Mouse (Mus musculus) intestine, embryonic 14.5 days (tissue): Measurements from ENCODE around the gene Folr2. TPM values are rescaled to one million over a fixed set of nuclear protein-coding genes. Genes with fewer than 3 reads are reported as not detected.

Experiments used
- ATAC-seq: fragments of 200-750 bp; cut with Nextera tagmentation; replicated peaks from 2 replicates; pipeline ENCODE4 v1.8.0; 2017; ENCODE audit warnings: low read depth, moderate number of reproducible peaks, moderate TSS enrichment, moderate library complexity; ENCODE audit not compliant: low FRiP score, low TSS enrichment
- DNase-seq: peaks from one replicate; pipeline ENCODE4 v3.0.0-alpha.2; 2018; ENCODE audit warnings: low spot score
- H3K27ac ChIP-seq: fragments of 300-500 bp; sonication (generic); 2 replicates; pipeline ENCODE4 v1.5.1; 2014; ENCODE audit warnings: low read depth, mild to moderate bottlenecking, control low read depth
- H3K27me3 ChIP-seq: fragments of 300-500 bp; sonication (generic); replicated peaks from 2 replicates; pipeline ENCODE4 v1.6.1; 2014; ENCODE audit warnings: low read length, control low read depth; ENCODE audit not compliant: control insufficient read depth, insufficient read depth
- H3K36me3 ChIP-seq: fragments of 300-500 bp; sonication (generic); 2 replicates; pipeline ENCODE4 v1.6.1; 2014; ENCODE audit warnings: low read length, control low read depth; ENCODE audit not compliant: control insufficient read depth, insufficient read depth
- H3K4me1 ChIP-seq: fragments of 300-500 bp; sonication (generic); replicated peaks from 2 replicates; pipeline ENCODE4 v1.6.1; 2014; ENCODE audit warnings: low read length, control low read depth, mixed read lengths; ENCODE audit not compliant: control insufficient read depth, insufficient read depth
- H3K4me2 ChIP-seq: fragments of 300-500 bp; sonication (generic); 2 replicates; pipeline ENCODE4 v1.6.1; 2014; ENCODE audit warnings: low read length
- H3K4me3 ChIP-seq: fragments of 300-500 bp; sonication (generic); 2 replicates; pipeline ENCODE4 v1.5.1; 2014; ENCODE audit warnings: low read depth, low read length, control low read depth, mixed read lengths
- H3K9ac ChIP-seq: fragments of 300-500 bp; sonication (generic); 2 replicates; pipeline ENCODE4 v1.6.1; 2014; ENCODE audit warnings: mild to moderate bottlenecking, low read length
- H3K9me3 ChIP-seq: fragments of 300-500 bp; sonication (generic); 2 replicates; pipeline ENCODE4 v1.6.1; 2016; ENCODE audit warnings: low read length, control low read depth; ENCODE audit not compliant: control insufficient read depth
- WGBS: fragments of 180-500 bp; shearing (Covaris S2); extraction: QIAGEN DNeasy Blood & Tissue Kit; methylation state at CpG from one replicate; pipeline ENCODE4 v1.1.7; 2014; 5-methylcytosine and 5-hydroxymethylcytosine counted together
- polyA plus RNA-seq: library from polyadenylated mRNA; unstranded; fragments of >200 nt; fragmentation: Nextera tagmentation; extraction: Ambion mirVana; gene quantifications from 2 replicates; pipeline ENCODE4 v1.2.1, GENCODE M21; 2014

Gene Folr2
- polyA plus RNA-seq, 1 experiment from 2014 or later = 2.1 TPM

GRCm38 (mm10) chr7:101853816-101854215 is 3.2 kb downstream of the Folr2 start:
- DNase-seq (no peak), ATAC-seq (no peak)
- no peaks in the 10 kb centered on the region for H3K9me3 ChIP-seq

GRCm38 (mm10) chr7:101852846-101853245 is 4.1 kb downstream of the Folr2 start:
- ATAC-seq = no peak
- Histone ChIP-seq H3K36me3 (no peaks in the 10 kb centered on the region), H3K4me3 (no peak overlapping the region), H3K4me2 (no peak overlapping the region), H3K9ac (no peak overlapping the region), H3K9me3 (no peaks in the 10 kb centered on the region), H3K27me3 (no peaks in the 10 kb centered on the region), H3K4me1 (no peaks in the 10 kb centered on the region), H3K27ac (no peak overlapping the region)
- DNase-seq = no peak
- WGBS = 89% methylated on average over 6 of the region's 6 CpGs

More at GRCm38 (mm10) chr7:101853816-101854215, 3.2 kb downstream of the Folr2 start:
- H3K9ac ChIP-seq = no peak overlapping the region
- H3K36me3 ChIP-seq = no peaks in the 10 kb centered on the region
- no peaks in the 10 kb centered on the region for H3K27me3 ChIP-seq
- 58% methylated on average over 2 of the region's 2 CpGs for WGBS
- H3K4me1 ChIP-seq = no peaks in the 10 kb centered on the region
- H3K4me3 ChIP-seq = no peak overlapping the region
- H3K27ac ChIP-seq = no peak overlapping the region
- H3K4me2 ChIP-seq = no peak overlapping the region

GRCm38 (mm10) chr7:101851689-101852088 is 5.3 kb downstream of the Folr2 start:
- Histone ChIP-seq H3K4me3 (no peak overlapping the region), H3K36me3 (no peaks in the 10 kb centered on the region), H3K4me1 (no peaks in the 10 kb centered on the region), H3K27ac (no peak overlapping the region), H3K9ac (no peak overlapping the region), H3K9me3 (no peaks in the 10 kb centered on the region), H3K27me3 (no peaks in the 10 kb centered on the region), H3K4me2 (no peak overlapping the region)
- WGBS = 82% methylated on average over 6 of the region's 6 CpGs
- ATAC-seq (no peak), DNase-seq (no peak)

- no peak overlapping the region for H3K4me3 ChIP-seq
- H3K9me3 ChIP-seq = no peaks in the 10 kb centered on the region
- H3K27me3 ChIP-seq = no peaks in the 10 kb centered on the region
- H3K27ac ChIP-seq = no peak overlapping the region
- WGBS = 100% methylated on average over 1 of the region's 1 CpGs
- DNase-seq (no peak), ATAC-seq (no peak)
- no peaks in the 10 kb centered on the region for H3K36me3 ChIP-seq
- no peak overlapping the region for H3K9ac ChIP-seq
- no peak overlapping the region for H3K4me2 ChIP-seq
- no peaks in the 10 kb centered on the region for H3K4me1 ChIP-seq
These were observed 9.1 kb downstream of the Folr2 start for GRCm38 (mm10) chr7:101847934-101848333.

GRCm38 (mm10) chr7:101844186-101844585 is 12.8 kb downstream of the Folr2 start:
- Histone ChIP-seq H3K27ac (no peak overlapping the region), H3K4me1 (no peaks in the 10 kb centered on the region), H3K9ac (no peak overlapping the region), H3K4me3 (no peak overlapping the region), H3K36me3 (no peaks in the 10 kb centered on the region), H3K9me3 (no peaks in the 10 kb centered on the region), H3K27me3 (no peaks in the 10 kb centered on the region), H3K4me2 (no peak overlapping the region)
- WGBS = 62% methylated on average over 6 of the region's 6 CpGs
- ATAC-seq = no peak
- no peak for DNase-seq

- under 1% methylated on average over 64 of the region's 64 CpGs for whole genome bisulfite sequencing
- Histone ChIP-seq H3K4me2 (peak within 1 kb of the TSS; percentile 75), H3K9ac (peak within 1 kb of the TSS; percentile 98), H3K4me3 (peak within 1 kb of the TSS; percentile 92), H3K27me3 (no peaks in the 10 kb centered on the region), H3K4me1 (peaks cover 20% of the 10 kb centered on the region), H3K36me3 (peaks cover 13% of the 10 kb centered on the region), H3K27ac (peak within 1 kb of the TSS; percentile 91), H3K9me3 (no peaks in the 10 kb centered on the region)
- peak; percentile 88 for ATAC-seq
- peak; percentile 90 for DNase-seq
These were observed 19.2 kb downstream of the Folr2 start, which contains the start of gene Inppl1 for GRCm38 (mm10) chr7:101837606-101838471. Gene Inppl1 (minus strand): TSS chr7:101838229.

GRCm38 (mm10) chr7:101837154-101837605 is 19.8 kb downstream of the Folr2 start:
- WGBS = under 1% methylated on average over 20 of the region's 20 CpGs
- no peak for DNase-seq
- no peaks in the 10 kb centered on the region for H3K27me3 ChIP-seq
- H3K9ac ChIP-seq = peak overlapping the region; percentile 98
- H3K9me3 ChIP-seq = no peaks in the 10 kb centered on the region
- H3K4me1 ChIP-seq = peaks cover 20% of the 10 kb centered on the region
- H3K4me3 ChIP-seq = peak overlapping the region; percentile 92
- ATAC-seq = peak; percentile 1
- peaks cover 20% of the 10 kb centered on the region for H3K36me3 ChIP-seq
- H3K27ac ChIP-seq = peak overlapping the region; percentile 91
- peak overlapping the region; percentile 75 for H3K4me2 ChIP-seq

GRCm38 (mm10) chr7:101836271-101837153 is 20.5 kb downstream of the Folr2 start:
- H3K9ac ChIP-seq = peak overlapping the region; percentile 98
- H3K4me1 ChIP-seq = peaks cover 20% of the 10 kb centered on the region
- peaks cover 26% of the 10 kb centered on the region for H3K36me3 ChIP-seq
- peak overlapping the region; percentile 92 for H3K4me3 ChIP-seq
- under 1% methylated on average over 56 of the region's 63 CpGs for WGBS
- H3K27ac ChIP-seq = peak overlapping the region; percentile 91
- no peaks in the 10 kb centered on the region for H3K27me3 ChIP-seq
- H3K9me3 ChIP-seq = no peaks in the 10 kb centered on the region
- peak; percentile 51 for ATAC-seq
- peak; percentile 88 for DNase-seq
- peak overlapping the region; percentile 75 for H3K4me2 ChIP-seq
